Mouse (Mus musculus) brain, embryonic 14.5 days (tissue): ENCODE results near the gene Schip1.

Experiments used
- CTCF ChIP-seq: fragments of 200-500 bp; IDR thresholded peaks from 2 replicates; pipeline ENCODE4 v1.5.1; 2012; ENCODE audit warnings: inconsistent platforms, mild to moderate bottlenecking, moderate library complexity, borderline replicate concordance; ENCODE audit not compliant: insufficient read depth, insufficient read length; ENCODE audit errors: extremely low read depth
- POLR2A ChIP-seq: fragments of 200-500 bp; IDR thresholded peaks from 2 replicates; pipeline ENCODE4 v1.6.1; 2012; ENCODE audit warnings: mild to moderate bottlenecking, inconsistent platforms, borderline replicate concordance; ENCODE audit not compliant: poor library complexity, insufficient read depth, insufficient read length, severe bottlenecking; ENCODE audit errors: extremely low read depth

- TF ChIP-seq CTCF (no peak), POLR2A (no peak)
Observed at GRCm38 (mm10) chr3:68517236-68517635, 452.6 kb downstream of the Schip1 start.
